Mouse (Mus musculus) stomach, postnatal 0 days (tissue): ENCODE results near the gene Nell1. TPM values are rescaled to one million over a fixed set of nuclear protein-coding genes. Genes with fewer than 3 reads are reported as not detected.
A peak's percentile ranks its signal among the peaks of the same experiment; 100 is the strongest.

Experiments used
- ATAC-seq: fragments of 200-750 bp; cut with Nextera tagmentation; 2 replicates; pipeline ENCODE4 v1.8.0; 2017; ENCODE audit not compliant: low FRiP score, low TSS enrichment
- DNase-seq: peaks from one replicate; pipeline ENCODE4 v3.0.0-alpha.2; 2016; ENCODE audit warnings: low spot score
- H3K27ac ChIP-seq: fragments of 300-500 bp; sonication (generic); replicated peaks from 2 replicates; pipeline ENCODE4 v1.5.1; 2014; ENCODE audit warnings: mild to moderate bottlenecking, control low read depth
- H3K27me3 ChIP-seq: fragments of 300-500 bp; sonication (generic); 2 replicates; pipeline ENCODE4 v1.6.1; 2014; ENCODE audit warnings: low read length; ENCODE audit not compliant: control insufficient read depth, insufficient read depth
- H3K36me3 ChIP-seq: fragments of 300-500 bp; sonication (generic); 2 replicates; pipeline ENCODE4 v1.6.1; 2014; ENCODE audit warnings: low read length, mixed read lengths; ENCODE audit not compliant: control insufficient read depth, insufficient read depth
- H3K4me1 ChIP-seq: fragments of 300-500 bp; sonication (generic); replicated peaks from 2 replicates; pipeline ENCODE4 v1.6.1; 2014; ENCODE audit warnings: antibody characterized with exemption; ENCODE audit not compliant: control insufficient read depth, insufficient read depth
- H3K4me2 ChIP-seq: fragments of 300-500 bp; sonication (generic); replicated peaks from 2 replicates; pipeline ENCODE4 v1.6.1; 2014; ENCODE audit warnings: low read depth, mild to moderate bottlenecking, control low read depth, moderate library complexity
- H3K4me3 ChIP-seq: fragments of 300-500 bp; sonication (generic); 2 replicates; pipeline ENCODE4 v1.5.1; 2014; ENCODE audit warnings: low read depth, low read length, control low read depth
- H3K9ac ChIP-seq: fragments of 300-500 bp; sonication (generic); 2 replicates; pipeline ENCODE4 v1.6.1; 2014; ENCODE audit warnings: mild to moderate bottlenecking, low read length, control low read depth, mixed read lengths
- H3K9me3 ChIP-seq: fragments of 300-500 bp; sonication (generic); 2 replicates; pipeline ENCODE4 v1.6.1; 2016; ENCODE audit warnings: low read length; ENCODE audit not compliant: control insufficient read depth
- CTCF ChIP-seq: IDR thresholded peaks from 2 replicates; pipeline ENCODE4 v1.5.1; 2016; ENCODE audit warnings: antibody characterized with exemption, low read depth, mild to moderate bottlenecking, moderate library complexity
- EP300 ChIP-seq: optimal IDR thresholded peaks from 2 replicates; pipeline ENCODE3; 2016; ENCODE audit warnings: antibody characterized with exemption
- WGBS: fragments of 180-500 bp; shearing (Covaris S2); extraction: QIAGEN DNeasy Blood & Tissue Kit; methylation state at CpG from one replicate; pipeline ENCODE4 v1.1.7; 2014; 5-methylcytosine and 5-hydroxymethylcytosine counted together
- polyA plus RNA-seq: library from polyadenylated mRNA; unstranded; fragments of >200 nt; fragmentation: Nextera tagmentation; extraction: Ambion mirVana; gene quantifications from 2 replicates; pipeline ENCODE4 v1.2.1, GENCODE M21; 2015

Gene Nell1
- polyA plus RNA-seq, 1 experiment from 2014 or later: 1.8 TPM

GRCm38 (mm10) chr7:49969516-49969915 is 5.1 kb upstream of the Nell1 start:
- DNase-seq (no peak), ATAC-seq (no peak)
- no peaks in the 10 kb centered on the region for H3K9me3 ChIP-seq
- no peak for TF ChIP-seq CTCF
- no peak for TF ChIP-seq EP300
- H3K4me1 ChIP-seq: no peaks in the 10 kb centered on the region
- no peak overlapping the region for H3K4me2 ChIP-seq
- WGBS: 37% methylated on average over 4 of the region's 4 CpGs
- no peaks in the 10 kb centered on the region for H3K36me3 ChIP-seq
- no peaks in the 10 kb centered on the region for H3K27me3 ChIP-seq
- no peak overlapping the region for H3K4me3 ChIP-seq
- H3K9ac ChIP-seq: no peak overlapping the region
- no peak overlapping the region for H3K27ac ChIP-seq

- TF ChIP-seq EP300 (no peak), CTCF (peak; percentile 57)
- Histone ChIP-seq H3K27me3 (peaks cover 6% of the 10 kb centered on the region; the same call in 1 of the 2 replicates), H3K27ac (no peak overlapping the region), H3K36me3 (no peaks in the 10 kb centered on the region), H3K9me3 (no peaks in the 10 kb centered on the region), H3K4me1 (no peaks in the 10 kb centered on the region), H3K4me2 (peak overlapping the region; percentile 77), H3K9ac (no peak overlapping the region), H3K4me3 (peak overlapping the region; percentile 44)
- WGBS: under 1% methylated on average over 40 of the region's 40 CpGs
- ATAC-seq (no peak), DNase-seq (peak; percentile 18)
These were observed 917 bp downstream of the Nell1 start for GRCm38 (mm10) chr7:49975441-49976121.

- H3K9me3 ChIP-seq: no peaks in the 10 kb centered on the region
- no peaks in the 10 kb centered on the region for H3K27me3 ChIP-seq
- no peaks in the 10 kb centered on the region for H3K4me1 ChIP-seq
- TF ChIP-seq EP300 (no peak), CTCF (peak; percentile 58)
- no peak overlapping the region for H3K9ac ChIP-seq
- H3K27ac ChIP-seq: no peak overlapping the region
- 39% methylated on average over 9 of the region's 9 CpGs for WGBS
- ATAC-seq (no peak), DNase-seq (peak; percentile 22)
- no peak overlapping the region for H3K4me2 ChIP-seq
- H3K36me3 ChIP-seq: no peaks in the 10 kb centered on the region
- no peak overlapping the region for H3K4me3 ChIP-seq
These were observed 7.0 kb downstream of the Nell1 start for GRCm38 (mm10) chr7:49981511-49982227.

DNA sequence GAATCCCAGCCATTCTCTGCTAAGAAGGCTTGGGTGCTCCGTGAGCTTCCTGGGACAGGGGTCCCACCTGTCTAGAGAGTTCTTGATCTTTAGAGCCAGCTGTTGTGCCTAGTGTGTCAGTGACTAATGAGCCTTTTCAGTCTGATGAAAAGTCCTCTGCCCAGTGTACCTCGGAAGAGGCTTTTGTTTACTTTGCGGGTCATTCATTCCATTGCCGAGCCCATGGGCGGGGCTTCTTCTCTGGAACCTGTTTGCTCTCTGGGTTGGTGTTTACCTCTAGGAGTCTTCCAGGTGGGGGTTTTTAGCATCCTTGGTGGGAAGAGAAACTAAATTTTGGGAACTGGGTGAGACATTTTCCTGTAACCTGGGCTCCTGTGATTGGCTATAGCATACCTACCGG is 10.0 kb downstream of the Nell1 start:
- Histone ChIP-seq H3K4me1 (no peaks in the 10 kb centered on the region), H3K27ac (no peak overlapping the region), H3K4me3 (no peak overlapping the region), H3K9ac (no peak overlapping the region), H3K4me2 (peak overlapping the region; percentile 21; the same call in 1 of the 2 replicates), H3K9me3 (no peaks in the 10 kb centered on the region), H3K27me3 (no peaks in the 10 kb centered on the region), H3K36me3 (no peaks in the 10 kb centered on the region)
- no peak for ATAC-seq
- peak; percentile 45 for DNase-seq
- WGBS: 16% methylated on average over 6 of the region's 6 CpGs
- TF ChIP-seq CTCF (no peak), EP300 (no peak)

DNA sequence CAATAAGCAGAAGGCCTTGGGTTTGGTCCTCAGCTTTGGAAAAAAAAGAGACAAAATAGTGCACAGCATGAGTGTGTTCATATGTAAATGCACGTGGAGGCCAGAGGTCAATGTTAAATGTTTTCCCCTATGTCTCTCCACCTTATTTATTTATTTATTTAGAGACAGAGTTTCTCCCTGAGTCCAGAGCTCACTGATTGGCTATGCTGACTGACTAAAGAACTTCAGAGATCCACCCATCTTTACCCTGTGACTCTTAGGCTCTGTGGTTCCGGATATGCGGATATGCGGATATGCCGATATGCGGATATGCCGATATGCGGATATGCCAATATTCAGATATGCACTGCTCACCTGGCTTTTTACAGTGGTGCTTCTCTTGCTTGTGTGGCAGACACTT is 11.3 kb downstream of the Nell1 start:
- Histone ChIP-seq H3K9me3 (no peaks in the 10 kb centered on the region), H3K27ac (no peak overlapping the region), H3K4me2 (no peak overlapping the region), H3K27me3 (no peaks in the 10 kb centered on the region), H3K4me1 (no peaks in the 10 kb centered on the region), H3K9ac (no peak overlapping the region), H3K36me3 (no peaks in the 10 kb centered on the region), H3K4me3 (no peak overlapping the region)
- no peak for ATAC-seq
- TF ChIP-seq CTCF: no peak
- TF ChIP-seq EP300: no peak
- no peak for DNase-seq
- WGBS: 91% methylated on average over 8 of the region's 8 CpGs

- Histone ChIP-seq H3K36me3 (no peaks in the 10 kb centered on the region), H3K4me1 (no peaks in the 10 kb centered on the region), H3K9me3 (no peaks in the 10 kb centered on the region), H3K4me2 (no peak overlapping the region), H3K9ac (no peak overlapping the region), H3K27me3 (no peaks in the 10 kb centered on the region), H3K27ac (no peak overlapping the region), H3K4me3 (no peak overlapping the region)
- DNase-seq: no peak
- TF ChIP-seq CTCF: no peak
- no peak for TF ChIP-seq EP300
- 60% methylated on average over 4 of the region's 4 CpGs for WGBS
- no peak for ATAC-seq
These were observed 24.7 kb downstream of the Nell1 start for GRCm38 (mm10) chr7:49999321-49999720.
